8 mouse cellular contexts compared by ENCODE assay signal in the genomic region with DNA sequence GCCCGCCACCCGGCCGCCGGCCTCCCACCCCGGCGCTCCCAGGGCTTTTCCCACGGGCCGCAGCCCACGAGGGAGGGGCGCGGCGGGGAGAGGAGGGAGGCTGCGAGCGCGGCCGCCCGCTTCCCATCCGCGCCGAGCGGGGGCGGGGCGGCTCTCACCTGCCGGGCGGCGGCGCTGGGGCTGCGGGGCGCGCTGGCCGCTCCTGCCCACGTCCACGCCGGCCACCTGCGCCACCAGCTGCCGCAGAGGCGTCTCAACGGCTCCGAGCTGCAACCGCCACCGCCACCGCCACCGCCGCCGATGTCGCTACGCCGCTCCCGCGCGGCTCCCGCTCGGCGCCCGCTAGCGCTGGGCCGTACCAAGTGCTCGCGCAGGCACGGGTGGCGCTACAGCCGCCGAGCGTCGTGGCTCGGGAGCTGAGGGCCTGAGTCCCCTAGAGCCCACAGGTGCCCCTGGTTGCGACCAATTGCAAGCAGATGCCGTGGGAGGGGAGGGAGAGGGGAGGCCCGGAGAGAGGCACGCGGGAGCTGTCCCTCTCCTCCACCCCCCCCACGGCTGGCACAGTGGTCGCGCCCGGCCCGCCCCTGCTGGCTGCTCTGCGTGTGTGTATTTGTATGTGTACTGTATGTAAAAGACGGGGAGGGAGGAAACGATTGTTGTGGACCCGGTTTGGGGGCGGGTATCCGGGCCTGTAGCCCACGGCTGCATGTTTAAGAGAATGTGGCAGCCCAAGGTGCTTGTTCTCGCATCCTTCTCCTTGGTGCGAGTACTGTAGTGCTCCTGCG. TPM values are rescaled to one million over a fixed set of nuclear protein-coding genes. Genes with fewer than 3 reads are reported as not detected.
DNase-seq lines count a peak whose midpoint lies in the region; ATAC-seq and TF ChIP-seq lines count a peak whose summit lies in the region.

Psip1 (minus strand) TSS at position 343 of the 785 bp plus-strand sequence.

- H3K4me1 ChIP-seq in hindbrain, postnatal 0 days (ENCODE audit: insufficient read depth, low read length), result peaks cover 3% of the 10 kb centered on the region; the same call in 1 of the 2 replicates

- no peaks in the 10 kb centered on the region for H3K9me3 ChIP-seq in hindbrain, postnatal 0 days (ENCODE audit: low read length)

- WGBS in hindbrain, postnatal 0 days, result under 1% methylated on average over 57 of the region's 86 CpGs

- peak within 1 kb of the TSS; percentile 70 for H3K4me2 ChIP-seq in hindbrain, postnatal 0 days (ENCODE audit: low read depth, low read length)

- peak within 1 kb of the TSS; percentile 99 for H3K9ac ChIP-seq in hindbrain, postnatal 0 days (replicated peaks; ENCODE audit: low read length)

- peak; percentile 94 for ATAC-seq in hindbrain, postnatal 0 days
- peak; percentile 92 for ATAC-seq in megakaryocyte, adult 5-6 weeks (ENCODE audit: poor library complexity, severe bottlenecking)

- peak; percentile 35 for TF ChIP-seq CTCF in gastrocnemius, adult 2 months (IDR thresholded peaks at IDR 0.05)
- TF ChIP-seq CTCF in hindbrain, postnatal 0 days (IDR thresholded peaks at IDR 0.05; ENCODE audit: low read depth), result peak; percentile 64
- peak; percentile 51 for TF ChIP-seq CTCF in left cerebral cortex, adult 2 months (IDR thresholded peaks at IDR 0.05)

- H3K27me3 ChIP-seq in hindbrain, postnatal 0 days (ENCODE audit: insufficient read depth, low read length), result no peaks in the 10 kb centered on the region

- intact Hi-C loops in gastrocnemius, adult 2 months (cut with DNase I), result loop anchor here (2.0 kb wide), 1 partner anchor 38 kb away; the partner anchor contains the start of gene Ccdc171
- intact Hi-C loops in left cerebral cortex, adult 2 months (cut with DNase I), result loop anchor here (1.0 kb wide), 1 partner anchor 39 kb away; the partner anchor contains the start of gene Ccdc171

- peak; percentile 83 for DNase-seq in WW6 (ENCODE audit: low read depth, low spot score)
- DNase-seq in cerebellum, postnatal 4 days (ENCODE audit: low spot score in 2 of 2), result peak; percentile 75 to 94
- peak; percentile 91 for DNase-seq in gastrocnemius, adult 2 months
- DNase-seq in hindbrain, postnatal 0 days (ENCODE audit: low spot score), result peak; percentile 94
- peak; percentile 86 to 92 for DNase-seq in left cerebral cortex, adult 2 months (ENCODE audit: extremely low spot score in 1 of 2, low spot score in 2 of 2)
- peak; percentile 88 to 89 for DNase-seq in right cerebral cortex, adult 2 months (ENCODE audit: low spot score in 2 of 2)
- DNase-seq in urinary bladder, postnatal 14 days (ENCODE audit: low spot score), result peak; percentile 87

- H3K4me3 ChIP-seq in gastrocnemius, adult 2 months, result peak within 1 kb of the TSS; percentile 95
- peak within 1 kb of the TSS; percentile 84 for H3K4me3 ChIP-seq in hindbrain, postnatal 0 days (ENCODE audit: low read length)
- H3K4me3 ChIP-seq in left cerebral cortex, adult 2 months, result peak within 1 kb of the TSS; percentile 81

- H3K27ac ChIP-seq in gastrocnemius, adult 2 months, result peak within 1 kb of the TSS; percentile 99
- peak within 1 kb of the TSS; percentile 98 for H3K27ac ChIP-seq in hindbrain, postnatal 0 days
- H3K27ac ChIP-seq in left cerebral cortex, adult 2 months, result peak within 1 kb of the TSS; percentile 100

- H3K36me3 ChIP-seq in hindbrain, postnatal 0 days (ENCODE audit: insufficient read depth, low read length), result peaks cover 3% of the 10 kb centered on the region; the same call in 1 of the 2 replicates

RNA-seq across cellular contexts. Expression of gene Psip1, which starts in this region (rescaled TPM):
- total RNA-seq in gastrocnemius, adult 2 months (2021), result 10 to 100 TPM; 14.8 to 19.4 TPM
- 151 and 176 TPM in 2 replicates for total RNA-seq in hindbrain, postnatal 0 days (2014; rRNA removed)
- polyA plus RNA-seq in hindbrain, postnatal 0 days (2015; fragmentation: Nextera tagmentation; extraction: Ambion mirVana), result 284 and 285 TPM in 2 replicates
- 100 to 1,000 TPM; 197 to 199 TPM for total RNA-seq in left cerebral cortex, adult 2 months (2021)
- 94.4 and 96.0 TPM in 2 replicates for total RNA-seq in megakaryocyte, adult 5-6 weeks (2015)
- 109 and 111 TPM in 2 replicates for total RNA-seq in megakaryocyte, adult 5-6 weeks (2017)

Comparison
In these comparisons a context has a peak if more than half of its experiments do, and no peak if none do; other contexts are left out.
1. Peak in every context shown above with its lines: DNase-seq, ATAC-seq, H3K4me3 ChIP-seq and H3K27ac ChIP-seq.